Comparison of ENCODE assay signal across 22 mouse cellular contexts in genomic region chr5:119628746-119629327, GRCm38 (mm10). TPM values are rescaled to one million over a fixed set of nuclear protein-coding genes. Genes with fewer than 3 reads are reported as not detected.
A peak's percentile ranks its signal among the peaks of the same experiment; 100 is the strongest.
DNase-seq lines count a peak whose midpoint lies in the region; ATAC-seq and TF ChIP-seq lines count a peak whose summit lies in the region.
"Had no signal": no experiment of that assay in that cellular context is flagged by ENCODE, and none has a peak within 500 bp of the region (broad histone marks: within the 10 kb centered on the region; RNA-seq: fewer than 3 reads in every experiment).

No protein-coding gene starts in this region.

- no peaks in the 10 kb centered on the region for H3K9me3 ChIP-seq in ES-E14 (ENCODE audit: control insufficient read depth, insufficient read depth, low read depth, low read length)
- H3K9me3 ChIP-seq in embryonic facial prominence, embryonic 11.5 days (replicated peaks; ENCODE audit: control insufficient read depth, low read length) = no peaks in the 10 kb centered on the region
- no peaks in the 10 kb centered on the region for H3K9me3 ChIP-seq in midbrain, embryonic 16.5 days (replicated peaks; ENCODE audit: control insufficient read depth, low read length, poor library complexity, severe bottlenecking)
- H3K9me3 ChIP-seq: hindbrain, embryonic 12.5 days had no signal

- H3K4me1 ChIP-seq in ES-E14 (ENCODE audit: control insufficient read depth in 2 of 2, insufficient read depth in 2 of 2, low read length in 2 of 2, poor library complexity in 1 of 2) = peaks cover 6 to 20% of the 10 kb centered on the region in 2 experiments
- H3K4me1 ChIP-seq in embryonic facial prominence, embryonic 11.5 days (ENCODE audit: control insufficient read depth, insufficient read depth, low read length) = peaks cover 9% of the 10 kb centered on the region
- H3K4me1 ChIP-seq in midbrain, embryonic 16.5 days (ENCODE audit: control insufficient read depth, insufficient read depth, low read length) = peaks cover 15% of the 10 kb centered on the region

- H3K4me2 ChIP-seq in embryonic facial prominence, embryonic 11.5 days (ENCODE audit: low read depth, low read length) = no peak overlapping the region
- H3K4me2 ChIP-seq in midbrain, embryonic 16.5 days (ENCODE audit: low read length) = no peak overlapping the region
- H3K4me2 ChIP-seq: heart, embryonic 11.5 days; hindbrain, embryonic 12.5 days had no signal

- peak; percentile 10 for DNase-seq in kidney, adult 9 months
- DNase-seq in kidney, postnatal 10 days = no peak
- no peak for DNase-seq in ES-E14 (ENCODE audit: low read depth, low spot score)
- peak; percentile 53 for DNase-seq in embryonic facial prominence, embryonic 11.5 days (ENCODE audit: low spot score)
- DNase-seq in yolk sac, embryonic 10.5 days (ENCODE audit: low spot score) = peak; percentile 60
- no peak for DNase-seq in lung, adult 18-20 months
- DNase-seq: cerebellum, adult 11-12 months; cerebellum, postnatal 36 days; heart, postnatal 10 days; liver; lung, postnatal 10 days; midbrain, embryonic 14.5 days; right cerebral cortex, postnatal 14 days; spleen, adult 18-20 months had no signal

- H3K4me3 ChIP-seq in ES-E14 (ENCODE audit: insufficient read depth in 1 of 2, low read depth in 1 of 2, low read length in 2 of 2, poor library complexity in 1 of 2, severe bottlenecking in 1 of 2) = no peak overlapping the region
- H3K4me3 ChIP-seq in embryonic facial prominence, embryonic 11.5 days (ENCODE audit: low read depth, low read length) = no peak overlapping the region
- no peak overlapping the region for H3K4me3 ChIP-seq in midbrain, embryonic 16.5 days (ENCODE audit: low read depth, low read length)
- H3K4me3 ChIP-seq: hindbrain, embryonic 12.5 days; myocyte had no signal

- peak overlapping the region; percentile 18; the same call in 1 of the 2 replicates for H3K9ac ChIP-seq in ES-E14 (ENCODE audit: insufficient read depth, low read depth, low read length, poor library complexity, severe bottlenecking)
- H3K9ac ChIP-seq in embryonic facial prominence, embryonic 11.5 days (replicated peaks; ENCODE audit: low read length) = no peak overlapping the region
- no peak overlapping the region for H3K9ac ChIP-seq in midbrain, embryonic 16.5 days (ENCODE audit: low read depth, low read length)
- H3K9ac ChIP-seq: hindbrain, embryonic 12.5 days had no signal

- H3K36me3 ChIP-seq in ES-E14 (ENCODE audit: control insufficient read depth, insufficient read depth, low read length, poor library complexity, severe bottlenecking) = no peaks in the 10 kb centered on the region
- no peaks in the 10 kb centered on the region for H3K36me3 ChIP-seq in embryonic facial prominence, embryonic 11.5 days (replicated peaks; ENCODE audit: control insufficient read depth, insufficient read depth, low read depth, low read length)
- H3K36me3 ChIP-seq in midbrain, embryonic 16.5 days (ENCODE audit: control insufficient read depth, insufficient read depth, low read length) = no peaks in the 10 kb centered on the region
- H3K36me3 ChIP-seq: G1E; hindbrain, embryonic 12.5 days had no signal

- no peak for ATAC-seq in embryonic facial prominence, embryonic 11.5 days (replicated peaks; ENCODE audit: insufficient number of reproducible peaks, low FRiP score, low TSS enrichment, low read depth)
- no peak for ATAC-seq in midbrain, embryonic 16.5 days
- ATAC-seq: inflammation-experienced regulatory T-cells, adult 6 months had no signal

- no peak overlapping the region for H3K27ac ChIP-seq in ES-E14 (ENCODE audit: insufficient read depth, low read depth, low read length, poor library complexity, severe bottlenecking)
- H3K27ac ChIP-seq in embryonic facial prominence, embryonic 11.5 days (replicated peaks; ENCODE audit: low read depth, low read length) = no peak overlapping the region
- no peak overlapping the region for H3K27ac ChIP-seq in midbrain, embryonic 16.5 days (ENCODE audit: low read length)
- H3K27ac ChIP-seq: hindbrain, embryonic 12.5 days had no signal

- peaks cover 18% of the 10 kb centered on the region for H3K27me3 ChIP-seq in embryonic facial prominence, embryonic 11.5 days (ENCODE audit: control insufficient read depth, insufficient read depth, low read length)
- peaks cover 45% of the 10 kb centered on the region for H3K27me3 ChIP-seq in midbrain, embryonic 16.5 days (ENCODE audit: control insufficient read depth, insufficient read depth, low read depth, low read length)

- in situ Hi-C loops in ES-E14 (cut with MboI; ENCODE audit: low sequenced_read_pairs in 2 of 2, unreplicated experiment in 2 of 2) = no loop called here

- 16% methylated on average over 11 of the region's 12 CpGs for WGBS in embryonic facial prominence, embryonic 11.5 days
- 37% methylated on average over 11 of the region's 12 CpGs for WGBS in midbrain, embryonic 16.5 days

TF ChIP-seq in ES-E14, 5 proteins besides CTCF, POLR2A, EP300 and RAD21:
- TF ChIP-seq ZNF384 (IDR thresholded peaks at IDR 0.05; ENCODE audit: low read depth, low read length) = no peak
- no peak for TF ChIP-seq ZC3H11A (IDR thresholded peaks at IDR 0.05; ENCODE audit: borderline replicate concordance, low read depth, low read length)
- TF ChIP-seq MAFK (IDR thresholded peaks at IDR 0.05; ENCODE audit: insufficient read depth, low read depth, low read length) = no peak
- no peak for TF ChIP-seq HCFC1 (IDR thresholded peaks at IDR 0.05; ENCODE audit: borderline replicate concordance, insufficient read depth, low read length)
- TF ChIP-seq CHD2 (IDR thresholded peaks at IDR 0.05; ENCODE audit: low read depth, low read length) = no peak

RNA-seq across cellular contexts. Expression of gene Tbx3, which starts 41.6 kb away (rescaled TPM):
- 30.5 and 47.9 TPM in 2 replicates for total RNA-seq in ES-E14 (2012; rRNA removed)
- 36.9 and 39.8 TPM in 2 replicates for polyA plus RNA-seq in embryonic facial prominence, embryonic 11.5 days (2014; fragmentation: Nextera tagmentation; extraction: Ambion mirVana)
- 2.4 and 3.4 TPM in 2 replicates for polyA plus RNA-seq in midbrain, embryonic 16.5 days (2015; fragmentation: Nextera tagmentation; extraction: Ambion mirVana)
- total RNA-seq: granulocyte monocyte progenitor cell, adult 5-6 weeks; megakaryocyte, adult 5-6 weeks had no signal
- polyA plus RNA-seq: G1E had no signal

Comparison
In these comparisons a context has a peak if more than half of its experiments do, and no peak if none do; other contexts are left out.
1. DNase-seq: peak in kidney, adult 9 months (single experiment), embryonic facial prominence, embryonic 11.5 days (single experiment) and yolk sac, embryonic 10.5 days (single experiment); none in kidney, postnatal 10 days (single experiment), ES-E14 (single experiment) and lung, adult 18-20 months (0 of 2).